Mouse (Mus musculus): ENCODE data around the gene Ghr.

Gene Ghr

DNA sequence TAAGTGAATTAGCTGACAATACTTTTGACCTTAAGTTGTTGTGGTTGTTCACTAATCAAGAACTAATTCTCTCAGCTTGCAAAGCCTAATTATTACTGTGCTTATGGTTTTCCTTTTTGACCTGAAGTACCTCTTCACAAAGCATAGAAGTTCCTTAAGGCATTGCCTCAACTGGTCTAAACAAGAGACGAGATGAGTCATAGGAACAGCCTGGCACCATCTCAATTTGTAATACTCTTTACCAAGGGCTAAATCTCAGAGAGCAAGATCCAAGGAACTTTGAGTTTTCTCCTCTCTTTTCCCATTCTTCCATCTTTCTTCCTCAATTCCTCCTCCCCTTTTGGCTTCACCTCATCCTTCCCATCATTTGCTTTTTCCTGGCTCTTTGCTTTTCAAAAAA is 69.3 kb downstream of the Ghr start:
- DNase-seq = no peak

DNA sequence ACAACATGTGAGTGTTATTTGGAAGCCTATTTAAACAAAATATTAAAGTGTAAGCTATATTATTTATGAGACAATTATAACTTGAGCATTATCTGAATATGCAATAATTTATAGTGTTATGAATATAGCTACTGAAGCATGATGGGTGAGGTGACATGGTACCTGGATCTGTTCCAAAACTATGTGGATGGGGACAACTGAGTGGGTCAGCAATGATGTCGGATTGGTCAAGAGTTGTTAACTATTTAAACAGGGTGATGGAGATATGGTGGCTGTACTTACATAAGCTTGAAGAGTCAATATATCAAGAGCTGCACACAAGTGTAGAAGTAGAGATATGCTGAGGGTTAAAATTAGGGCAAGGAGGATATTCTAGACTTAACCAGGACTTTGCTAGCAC is 70.9 kb downstream of the Ghr start:
- no peak for DNase-seq

DNA sequence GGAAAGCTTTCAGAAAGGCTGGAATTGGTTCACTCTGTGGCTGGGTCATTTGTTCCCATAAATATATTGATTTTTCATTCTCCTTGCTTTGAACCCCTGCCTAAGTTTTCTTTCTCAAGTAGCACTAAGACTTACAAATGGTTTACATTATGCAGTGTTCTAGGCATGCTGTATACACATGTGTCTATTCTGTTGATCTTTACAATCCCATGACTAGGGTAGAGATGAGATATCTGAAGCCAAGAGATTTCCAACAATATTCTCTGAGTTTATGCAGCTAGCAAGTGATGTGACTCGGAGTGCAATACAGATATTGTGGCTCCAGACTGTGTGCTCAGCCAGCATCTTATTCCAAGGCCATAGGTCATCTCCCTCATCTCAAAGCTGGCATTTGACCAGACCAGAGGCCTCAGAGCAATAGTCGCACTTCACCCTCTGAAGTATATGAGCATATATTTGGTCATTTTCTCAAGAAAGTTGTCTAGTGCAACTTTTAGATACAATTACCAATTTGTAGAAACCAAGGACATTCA is 71.6 kb downstream of the Ghr start:
- DNase-seq = no peak

GRCm38 (mm10) chr15:3509089-3509488 is 74.2 kb downstream of the Ghr start:
- DNase-seq = no peak

DNA sequence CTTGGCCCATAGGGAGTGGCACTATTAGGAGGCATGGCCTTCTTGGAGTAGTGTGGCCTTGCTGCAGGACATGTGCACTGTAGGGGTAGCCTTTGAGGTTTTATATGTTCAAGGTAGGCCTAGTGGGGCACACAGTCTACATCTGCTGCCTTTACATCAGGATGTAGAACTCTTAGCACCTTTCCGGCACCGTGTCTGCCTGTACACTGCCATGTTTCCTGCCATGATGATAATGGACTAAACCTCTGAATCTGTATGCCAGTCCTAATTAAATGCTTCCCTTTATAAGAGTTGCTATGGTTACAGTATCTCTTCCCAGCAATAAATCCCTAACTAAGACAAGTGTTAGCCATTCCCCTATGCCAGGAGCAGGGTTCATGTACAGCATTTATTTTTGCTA is 76.0 kb downstream of the Ghr start:
- DNase-seq = no peak

DNA sequence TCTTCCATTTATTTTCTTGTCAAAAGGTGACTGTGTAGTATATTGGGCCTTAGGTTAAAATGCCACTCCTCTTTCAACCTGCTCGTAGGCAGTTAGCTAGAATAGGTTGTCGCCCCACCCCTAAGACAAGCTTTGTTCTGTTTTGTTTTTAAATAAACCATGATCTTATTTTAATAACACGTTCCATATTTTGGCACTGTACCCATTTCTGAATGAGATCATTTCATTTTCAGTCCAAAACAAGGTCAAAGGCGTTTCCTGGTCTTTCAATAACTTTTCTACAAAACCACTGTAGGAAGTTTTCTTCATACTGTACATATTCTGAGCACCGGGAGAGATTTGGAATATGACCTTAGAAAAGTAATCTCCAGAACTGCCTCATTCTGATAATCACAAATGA is 78.6 kb downstream of the Ghr start:
- DNase-seq = no peak

DNA sequence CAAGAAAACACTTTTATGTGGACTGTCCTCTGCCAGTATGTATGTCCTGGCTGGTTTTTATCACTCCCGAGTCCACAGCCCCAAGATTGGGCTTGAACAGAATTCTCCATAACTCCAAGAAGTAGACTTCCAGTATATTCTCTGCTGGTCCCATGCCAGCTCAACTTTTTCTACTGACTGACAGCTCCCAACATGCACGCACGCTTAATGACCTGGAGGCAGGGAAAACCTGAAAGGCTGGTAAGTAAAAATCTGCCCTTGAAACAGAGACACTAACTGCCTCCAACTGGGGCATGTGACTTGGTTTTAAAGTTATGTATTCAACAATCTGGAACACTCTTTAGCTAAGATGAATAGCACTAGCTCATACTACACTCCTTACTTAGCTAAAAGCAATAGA is 81.6 kb downstream of the Ghr start:
- peak; percentile 46 for DNase-seq

DNA sequence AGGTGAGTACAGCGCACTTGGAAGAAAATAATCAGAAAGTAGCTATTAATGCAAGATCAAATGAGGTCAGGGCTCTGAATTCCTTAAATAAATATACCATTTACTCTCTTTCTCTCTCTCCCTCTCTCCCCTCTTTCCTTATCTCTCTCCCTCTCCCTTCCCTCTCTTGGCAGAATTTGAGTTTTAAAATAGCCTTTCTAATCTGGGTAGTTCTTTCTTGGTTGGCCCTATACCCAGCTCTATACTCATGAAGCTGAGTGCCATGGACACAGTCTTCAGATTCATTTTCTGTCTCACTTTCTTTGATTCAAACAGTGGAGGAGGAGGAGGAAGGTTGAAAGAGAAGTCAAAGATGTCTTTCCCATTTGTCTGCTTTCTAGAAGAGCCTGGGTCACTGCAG is 84.3 kb downstream of the Ghr start:
- no peak for DNase-seq

GRCm38 (mm10) chr15:3497946-3498580 is 85.2 kb downstream of the Ghr start:
- no peak for DNase-seq

GRCm38 (mm10) chr15:3490868-3491267 is 92.4 kb downstream of the Ghr start:
- no peak for DNase-seq

GRCm38 (mm10) chr15:3490011-3490410 is 93.3 kb downstream of the Ghr start:
- no peak for DNase-seq

DNA sequence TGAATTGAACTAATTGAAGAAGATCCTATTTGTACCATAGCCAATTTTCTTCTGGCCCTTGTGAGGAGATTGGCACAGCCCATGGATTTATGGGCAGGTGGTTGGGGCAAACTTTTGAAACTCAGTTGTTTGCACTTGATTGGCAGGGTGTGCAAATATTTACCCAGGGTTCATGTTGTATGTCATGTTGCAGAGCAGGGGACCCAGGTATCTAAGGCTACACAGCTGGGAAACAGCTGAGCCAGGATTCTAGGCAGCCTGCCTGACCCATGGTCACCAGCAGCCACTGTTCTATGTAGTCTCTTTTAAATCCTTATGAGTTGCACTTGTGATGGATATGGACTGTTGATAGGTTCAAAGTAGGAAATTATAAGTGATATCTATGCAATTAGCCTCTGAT is 94.1 kb downstream of the Ghr start:
- no peak for DNase-seq

DNA sequence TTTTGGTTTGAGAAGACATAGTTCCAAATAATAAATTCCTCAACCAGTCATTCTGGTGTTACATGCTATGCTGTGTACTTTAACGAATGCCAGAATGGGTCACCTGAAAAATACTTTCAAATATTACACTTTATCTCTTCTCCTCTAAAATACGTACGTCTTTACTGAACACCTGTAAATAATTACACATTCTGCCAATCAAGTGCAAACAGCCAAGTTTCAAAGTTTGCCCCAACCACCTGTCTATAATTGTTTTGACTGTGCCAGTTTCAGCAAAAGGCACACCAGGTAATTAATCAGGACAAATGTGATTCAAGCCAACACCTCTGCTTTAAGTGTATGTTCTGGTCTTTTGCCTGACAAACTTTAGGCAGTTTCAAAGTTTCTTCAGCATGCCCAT is 94.7 kb downstream of the Ghr start:
- DNase-seq = no peak

GRCm38 (mm10) chr15:3486691-3487090 is 96.6 kb downstream of the Ghr start:
- no peak for DNase-seq

DNA sequence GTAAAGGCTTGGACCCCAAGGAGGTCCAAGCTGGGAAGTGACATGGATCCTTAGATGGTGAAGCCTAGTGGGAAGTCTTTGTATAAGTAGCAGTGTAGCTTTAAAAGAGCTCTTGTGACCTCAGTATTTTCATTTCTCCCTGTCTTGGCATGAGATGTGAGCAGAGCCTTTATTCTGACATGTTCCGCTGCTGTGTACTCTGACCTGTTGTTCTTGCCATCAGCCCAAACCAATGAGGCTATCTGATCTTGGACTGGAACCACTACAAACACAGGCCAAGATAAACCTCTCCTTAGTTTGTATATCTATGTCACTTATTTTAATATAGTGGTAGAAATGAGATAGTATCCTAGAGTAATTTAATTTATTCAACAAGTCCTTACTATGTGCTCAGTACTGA is 97.9 kb downstream of the Ghr start:
- DNase-seq = no peak

DNA sequence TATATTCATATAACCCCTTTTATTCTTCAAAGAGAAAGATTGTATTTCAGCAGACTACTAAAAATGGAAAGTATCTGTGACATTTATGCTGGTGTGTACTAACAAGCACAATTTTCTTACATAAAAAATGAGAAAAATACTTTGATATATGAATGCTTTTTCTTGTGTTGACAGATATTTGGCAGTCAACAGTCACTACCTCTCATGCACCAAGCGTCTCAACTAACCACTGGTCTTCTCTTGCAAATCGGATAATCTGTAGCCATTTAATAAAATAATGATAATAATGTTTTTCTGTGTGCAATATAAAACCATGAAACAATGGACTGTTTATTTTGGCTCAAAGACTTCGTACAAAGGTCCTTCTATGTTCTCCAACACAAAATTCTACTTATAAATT is 99.8 kb downstream of the Ghr start:
- no peak for DNase-seq

GRCm38 (mm10) chr15:3469230-3469629 is 114.1 kb downstream of the Ghr start:
- no peak for DNase-seq

GRCm38 (mm10) chr15:3466608-3467007 is 116.7 kb downstream of the Ghr start:
- DNase-seq = no peak

- peak; percentile 62 for DNase-seq
These were observed 118.5 kb downstream of the Ghr start for GRCm38 (mm10) chr15:3464754-3465153.

DNA sequence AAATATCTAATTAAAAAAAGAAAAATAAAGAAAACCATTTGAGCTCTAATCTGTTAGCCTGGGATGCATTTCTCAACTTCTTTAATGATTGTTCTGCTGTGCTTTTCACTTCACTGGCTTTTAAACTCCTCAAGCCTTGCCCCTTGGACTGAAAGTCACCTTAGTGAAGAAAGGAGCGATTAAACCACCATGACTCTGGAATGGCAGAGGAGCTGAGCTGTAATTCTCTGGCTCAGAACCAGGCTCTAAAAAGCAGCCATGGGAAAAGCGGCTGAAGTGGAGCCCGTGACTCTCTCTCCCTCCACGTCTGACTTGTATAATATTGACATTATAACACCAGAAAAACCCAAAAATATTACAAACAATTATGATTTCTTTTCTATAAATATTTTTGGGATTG is 126.7 kb downstream of the Ghr start:
- DNase-seq = peak; percentile 52

DNA sequence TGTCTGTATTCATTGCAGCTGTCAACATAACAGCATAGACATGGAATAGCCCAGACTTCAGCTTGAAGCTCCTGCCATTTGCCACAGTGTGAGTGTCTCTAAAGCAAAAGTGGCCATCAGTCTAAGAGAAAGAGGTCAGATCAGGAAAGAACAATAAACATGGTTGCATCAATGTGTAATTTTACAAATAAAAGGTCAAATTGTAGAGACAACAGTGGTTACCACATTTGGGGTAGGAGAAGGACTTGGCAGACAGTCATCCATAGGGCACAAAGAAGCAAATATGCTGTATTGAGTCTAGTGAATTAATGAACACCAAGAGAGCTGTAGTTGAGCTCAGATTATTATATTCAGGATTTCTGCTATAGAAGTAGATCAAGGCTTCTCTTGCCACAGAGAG is 127.7 kb downstream of the Ghr start:
- no peak for DNase-seq

DNA sequence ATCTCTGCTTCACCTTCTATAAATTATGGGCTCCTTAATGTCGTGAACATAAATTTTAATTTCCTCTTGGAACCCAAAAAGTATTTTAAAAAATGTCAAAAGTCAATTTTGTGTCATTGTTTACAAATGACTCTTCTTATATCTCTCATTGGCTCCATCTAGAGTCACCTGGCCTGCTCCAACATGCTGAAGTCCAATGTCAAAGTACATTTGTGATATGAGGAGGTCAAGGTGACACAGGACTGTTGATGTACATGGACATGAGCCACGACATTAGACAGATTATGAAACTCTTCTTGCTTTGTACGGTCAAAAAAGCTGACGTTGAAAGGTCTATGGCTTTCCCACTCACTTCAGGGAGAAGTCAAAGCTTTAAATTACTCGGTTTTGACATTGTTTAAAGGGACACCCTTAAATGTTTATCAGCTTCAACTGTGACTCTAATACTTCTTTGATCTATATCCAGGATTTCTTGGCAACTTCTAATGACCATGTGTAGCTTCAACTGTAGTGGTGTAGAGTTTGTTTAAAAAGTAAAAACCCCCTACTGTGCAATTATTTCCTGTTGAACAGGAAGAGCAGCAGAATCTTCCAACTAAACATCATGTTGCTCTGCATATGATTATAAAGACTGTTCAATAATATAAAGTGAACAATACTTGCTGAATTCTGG is 131.1 kb downstream of the Ghr start:
- no peak for DNase-seq

GRCm38 (mm10) chr15:3449564-3449963 is 133.7 kb downstream of the Ghr start:
- no peak for DNase-seq

DNA sequence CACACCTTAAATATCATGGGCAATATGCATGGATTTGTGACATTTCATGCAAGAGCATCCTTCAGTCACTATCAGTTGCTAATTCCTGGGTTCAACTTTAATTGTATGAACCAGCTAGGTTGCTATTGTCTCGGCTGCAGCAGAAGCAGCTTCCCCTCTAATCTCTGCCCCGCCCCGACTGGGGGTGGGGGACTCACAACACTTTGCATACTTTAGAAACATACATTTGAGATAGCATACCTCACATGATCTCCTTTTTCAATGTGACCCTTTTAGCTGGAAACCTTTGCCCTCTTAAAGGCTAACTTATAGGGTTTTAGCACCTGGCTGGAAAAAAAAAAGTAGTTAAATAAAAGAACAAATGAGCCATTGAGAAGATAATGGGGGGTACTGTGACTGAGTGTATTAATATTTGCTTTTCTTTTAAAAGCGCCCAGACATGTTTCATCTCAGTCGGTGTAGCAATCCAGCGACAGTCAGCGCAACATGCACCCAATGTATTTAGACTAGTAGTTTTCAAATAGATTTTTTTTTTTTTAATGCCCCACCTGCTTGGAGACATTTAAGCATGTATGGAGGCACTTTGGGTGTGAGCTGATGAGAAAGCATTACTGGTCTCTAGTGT is 137.9 kb downstream of the Ghr start:
- no peak for DNase-seq

All from kidney, adult 18-20 months (tissue).